Mouse (Mus musculus): ENCODE data around the gene Slc35e3. TPM values are rescaled to one million over a fixed set of nuclear protein-coding genes. Genes with fewer than 3 reads are reported as not detected.

Slc35e3 gene
- polyA plus RNA-seq, 1 experiment from 2014 or later: 19.8 TPM

- no peak overlapping the region for H3K9ac ChIP-seq (ENCODE audit: low read length)
- H3K4me3 ChIP-seq (ENCODE audit: low read depth, low read length): no peak overlapping the region
- no peak overlapping the region for H3K4me2 ChIP-seq (ENCODE audit: low read depth, severe bottlenecking)
- H3K27ac ChIP-seq (replicated peaks; ENCODE audit: low read depth, low read length): no peak overlapping the region
- WGBS: 93% methylated on average over 13 of the region's 13 CpGs
- H3K9me3 ChIP-seq (ENCODE audit: control insufficient read depth, low read length): no peaks in the 10 kb centered on the region
- ATAC-seq (ENCODE audit: insufficient number of reproducible peaks, low FRiP score, low TSS enrichment, low read depth) (no peak), DNase-seq (ENCODE audit: low spot score) (no peak)
- H3K4me1 ChIP-seq (ENCODE audit: control insufficient read depth, insufficient read depth, low read length): no peaks in the 10 kb centered on the region
- H3K27me3 ChIP-seq (ENCODE audit: control insufficient read depth, insufficient read depth, low read length): no peaks in the 10 kb centered on the region
- H3K36me3 ChIP-seq (ENCODE audit: control insufficient read depth, insufficient read depth, low read length): peaks cover 20% of the 10 kb centered on the region
These were observed 9.1 kb upstream of the Slc35e3 start for GRCm38 (mm10) chr10:117755086-117755798.

GRCm38 (mm10) chr10:117754609-117754940, 8.4 kb upstream of the Slc35e3 start:
- Histone ChIP-seq H3K9ac (ENCODE audit: low read length) (no peak overlapping the region), H3K27me3 (ENCODE audit: control insufficient read depth, insufficient read depth, low read length) (no peaks in the 10 kb centered on the region), H3K9me3 (ENCODE audit: control insufficient read depth, low read length) (no peaks in the 10 kb centered on the region), H3K4me1 (ENCODE audit: control insufficient read depth, insufficient read depth, low read length) (no peaks in the 10 kb centered on the region), H3K4me2 (ENCODE audit: low read depth, severe bottlenecking) (no peak overlapping the region), H3K4me3 (ENCODE audit: low read depth, low read length) (no peak overlapping the region), H3K36me3 (ENCODE audit: control insufficient read depth, insufficient read depth, low read length) (peaks cover 23% of the 10 kb centered on the region), H3K27ac (replicated peaks; ENCODE audit: low read depth, low read length) (no peak overlapping the region)
- 95% methylated on average over 7 of the region's 7 CpGs for WGBS
- no peak for DNase-seq (ENCODE audit: low spot score)
- ATAC-seq (ENCODE audit: insufficient number of reproducible peaks, low FRiP score, low TSS enrichment, low read depth): no peak

- Histone ChIP-seq H3K4me1 (ENCODE audit: control insufficient read depth, insufficient read depth, low read length) (no peaks in the 10 kb centered on the region), H3K4me3 (ENCODE audit: low read depth, low read length) (no peak overlapping the region), H3K4me2 (ENCODE audit: low read depth, severe bottlenecking) (no peak overlapping the region), H3K27me3 (ENCODE audit: control insufficient read depth, insufficient read depth, low read length) (no peaks in the 10 kb centered on the region), H3K36me3 (ENCODE audit: control insufficient read depth, insufficient read depth, low read length) (peaks cover 23% of the 10 kb centered on the region), H3K27ac (replicated peaks; ENCODE audit: low read depth, low read length) (no peak overlapping the region), H3K9me3 (ENCODE audit: control insufficient read depth, low read length) (no peaks in the 10 kb centered on the region), H3K9ac (ENCODE audit: low read length) (no peak overlapping the region)
- no peak for DNase-seq (ENCODE audit: low spot score)
- WGBS: 93% methylated on average over 8 of the region's 8 CpGs
- ATAC-seq (ENCODE audit: insufficient number of reproducible peaks, low FRiP score, low TSS enrichment, low read depth): no peak
These were observed 7.8 kb upstream of the Slc35e3 start for GRCm38 (mm10) chr10:117753711-117754608.

DNA sequence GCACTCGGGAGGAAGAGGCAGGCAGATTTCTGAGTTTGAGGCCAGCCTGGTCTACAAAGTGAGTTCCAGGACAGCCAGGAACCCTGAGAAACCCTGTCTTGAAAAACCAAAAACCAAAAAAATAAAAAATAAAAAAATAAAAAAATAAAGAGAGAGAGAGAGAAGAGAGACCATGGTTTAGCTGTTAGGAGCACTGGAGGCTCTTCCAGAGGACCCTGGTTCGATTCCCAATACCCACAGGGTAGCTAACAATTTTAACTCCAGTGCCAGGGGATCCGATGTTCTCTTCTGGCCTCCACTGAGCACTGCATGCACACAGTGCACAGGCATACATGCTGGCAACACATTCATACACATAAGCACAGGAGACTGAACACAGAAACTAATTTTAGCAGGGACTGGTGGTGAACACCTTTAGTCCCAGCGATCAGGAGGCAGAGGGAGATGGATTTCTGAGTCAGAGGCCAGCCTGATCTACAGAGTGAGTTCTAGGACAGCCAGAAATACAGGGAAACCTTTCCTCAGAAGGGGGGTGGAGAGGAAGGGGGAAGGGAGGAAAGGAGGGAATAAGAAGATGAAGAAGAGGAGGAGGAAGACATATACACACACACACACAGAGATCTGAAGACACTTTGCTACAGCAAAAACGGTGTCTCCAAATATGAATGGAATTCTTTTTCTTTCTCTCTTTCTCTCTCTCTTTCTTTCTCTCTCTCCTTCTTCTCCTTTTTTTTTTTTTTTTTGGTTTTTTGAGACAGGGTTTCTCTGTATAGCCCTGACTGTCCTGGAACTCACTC, 6.9 kb upstream of the Slc35e3 start:
- Histone ChIP-seq H3K4me1 (ENCODE audit: control insufficient read depth, insufficient read depth, low read length) (no peaks in the 10 kb centered on the region), H3K9ac (ENCODE audit: low read length) (no peak overlapping the region), H3K9me3 (ENCODE audit: control insufficient read depth, low read length) (no peaks in the 10 kb centered on the region), H3K36me3 (ENCODE audit: control insufficient read depth, insufficient read depth, low read length) (peaks cover 23% of the 10 kb centered on the region), H3K4me2 (ENCODE audit: low read depth, severe bottlenecking) (no peak overlapping the region), H3K27me3 (ENCODE audit: control insufficient read depth, insufficient read depth, low read length) (no peaks in the 10 kb centered on the region), H3K4me3 (ENCODE audit: low read depth, low read length) (no peak overlapping the region), H3K27ac (replicated peaks; ENCODE audit: low read depth, low read length) (no peak overlapping the region)
- ATAC-seq (ENCODE audit: insufficient number of reproducible peaks, low FRiP score, low TSS enrichment, low read depth) (no peak), DNase-seq (ENCODE audit: low spot score) (no peak)
- 95% methylated on average over 5 of the region's 5 CpGs for WGBS

DNA sequence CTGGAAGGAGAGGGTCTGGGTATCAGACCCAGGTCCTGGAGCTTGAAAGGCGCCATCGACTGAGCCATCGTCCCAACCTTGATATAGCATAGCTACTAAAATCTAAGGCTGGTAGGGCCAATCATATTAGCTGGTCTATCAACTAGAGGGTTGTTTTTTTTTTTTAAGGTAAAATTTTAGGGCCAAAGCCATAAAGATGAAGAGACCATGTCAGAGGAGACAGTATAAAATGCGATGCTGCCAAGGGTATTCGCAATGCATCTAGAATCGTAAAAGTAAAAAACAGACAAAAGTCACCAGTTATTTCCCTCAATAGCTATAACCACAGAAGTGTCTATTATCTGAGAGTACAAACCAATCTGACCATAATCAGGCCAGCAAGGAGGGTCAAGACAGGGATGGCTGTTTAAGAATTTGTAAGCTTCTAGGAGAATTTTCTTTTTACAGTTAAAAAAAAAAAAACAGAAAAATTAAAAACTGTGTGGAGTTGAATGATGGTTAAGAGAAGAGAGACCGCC, 6.2 kb upstream of the Slc35e3 start:
- Histone ChIP-seq H3K36me3 (ENCODE audit: control insufficient read depth, insufficient read depth, low read length) (peaks cover 23% of the 10 kb centered on the region), H3K4me2 (ENCODE audit: low read depth, severe bottlenecking) (no peak overlapping the region), H3K4me1 (ENCODE audit: control insufficient read depth, insufficient read depth, low read length) (no peaks in the 10 kb centered on the region), H3K4me3 (ENCODE audit: low read depth, low read length) (no peak overlapping the region), H3K9ac (ENCODE audit: low read length) (no peak overlapping the region), H3K27me3 (ENCODE audit: control insufficient read depth, insufficient read depth, low read length) (no peaks in the 10 kb centered on the region), H3K9me3 (ENCODE audit: control insufficient read depth, low read length) (no peaks in the 10 kb centered on the region), H3K27ac (replicated peaks; ENCODE audit: low read depth, low read length) (no peak overlapping the region)
- ATAC-seq (ENCODE audit: insufficient number of reproducible peaks, low FRiP score, low TSS enrichment, low read depth) (no peak), DNase-seq (ENCODE audit: low spot score) (no peak)
- WGBS: 96% methylated on average over 7 of the region's 7 CpGs

DNA sequence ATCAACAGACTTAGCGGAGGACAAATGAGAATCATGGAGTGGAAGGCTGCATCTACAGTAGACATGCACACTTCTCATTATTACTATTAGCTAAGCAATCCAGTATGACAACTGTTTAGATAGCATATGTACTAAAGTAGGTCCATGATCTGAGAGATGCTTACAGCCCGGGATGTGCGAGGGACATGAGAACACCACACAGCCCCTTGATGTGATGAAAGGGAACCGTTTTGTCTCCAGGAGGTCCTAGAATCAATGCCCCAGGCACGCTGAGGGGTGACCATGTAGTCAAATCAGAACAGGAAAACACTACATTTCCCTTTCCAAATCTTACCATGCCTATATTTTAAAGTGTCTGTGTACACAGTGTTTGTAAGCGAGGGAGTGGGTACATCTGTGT, 5.6 kb upstream of the Slc35e3 start:
- 94% methylated on average over 6 of the region's 6 CpGs for WGBS
- Histone ChIP-seq H3K4me1 (ENCODE audit: control insufficient read depth, insufficient read depth, low read length) (no peaks in the 10 kb centered on the region), H3K4me3 (ENCODE audit: low read depth, low read length) (no peak overlapping the region), H3K4me2 (ENCODE audit: low read depth, severe bottlenecking) (no peak overlapping the region), H3K9me3 (ENCODE audit: control insufficient read depth, low read length) (no peaks in the 10 kb centered on the region), H3K9ac (ENCODE audit: low read length) (no peak overlapping the region), H3K27ac (replicated peaks; ENCODE audit: low read depth, low read length) (no peak overlapping the region), H3K27me3 (ENCODE audit: control insufficient read depth, insufficient read depth, low read length) (no peaks in the 10 kb centered on the region), H3K36me3 (ENCODE audit: control insufficient read depth, insufficient read depth, low read length) (peaks cover 23% of the 10 kb centered on the region)
- DNase-seq (ENCODE audit: low spot score): no peak
- ATAC-seq (ENCODE audit: insufficient number of reproducible peaks, low FRiP score, low TSS enrichment, low read depth): no peak

DNA sequence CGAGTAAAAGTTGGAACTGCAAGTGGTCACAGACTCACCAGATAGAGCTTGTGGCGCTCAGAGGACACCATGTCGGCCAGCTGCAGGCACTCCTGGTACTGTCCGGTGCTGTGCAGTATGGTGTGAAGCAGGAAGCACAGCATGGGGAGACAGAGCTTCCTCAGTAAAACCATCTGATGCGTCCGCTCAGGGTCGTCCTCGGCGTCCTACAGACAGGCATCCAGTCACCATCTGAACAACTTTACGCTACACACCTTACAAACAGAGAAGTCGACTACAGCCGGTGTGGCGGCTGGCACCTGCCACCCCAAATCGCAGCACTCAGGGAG, 5.1 kb upstream of the Slc35e3 start:
- Histone ChIP-seq H3K27ac (replicated peaks; ENCODE audit: low read depth, low read length) (no peak overlapping the region), H3K9ac (ENCODE audit: low read length) (no peak overlapping the region), H3K4me3 (ENCODE audit: low read depth, low read length) (no peak overlapping the region), H3K27me3 (ENCODE audit: control insufficient read depth, insufficient read depth, low read length) (no peaks in the 10 kb centered on the region), H3K4me1 (ENCODE audit: control insufficient read depth, insufficient read depth, low read length) (no peaks in the 10 kb centered on the region), H3K4me2 (ENCODE audit: low read depth, severe bottlenecking) (no peak overlapping the region), H3K9me3 (ENCODE audit: control insufficient read depth, low read length) (no peaks in the 10 kb centered on the region), H3K36me3 (ENCODE audit: control insufficient read depth, insufficient read depth, low read length) (peaks cover 21% of the 10 kb centered on the region)
- ATAC-seq (ENCODE audit: insufficient number of reproducible peaks, low FRiP score, low TSS enrichment, low read depth): no peak
- no peak for DNase-seq (ENCODE audit: low spot score)
- 97% methylated on average over 14 of the region's 14 CpGs for WGBS

DNA sequence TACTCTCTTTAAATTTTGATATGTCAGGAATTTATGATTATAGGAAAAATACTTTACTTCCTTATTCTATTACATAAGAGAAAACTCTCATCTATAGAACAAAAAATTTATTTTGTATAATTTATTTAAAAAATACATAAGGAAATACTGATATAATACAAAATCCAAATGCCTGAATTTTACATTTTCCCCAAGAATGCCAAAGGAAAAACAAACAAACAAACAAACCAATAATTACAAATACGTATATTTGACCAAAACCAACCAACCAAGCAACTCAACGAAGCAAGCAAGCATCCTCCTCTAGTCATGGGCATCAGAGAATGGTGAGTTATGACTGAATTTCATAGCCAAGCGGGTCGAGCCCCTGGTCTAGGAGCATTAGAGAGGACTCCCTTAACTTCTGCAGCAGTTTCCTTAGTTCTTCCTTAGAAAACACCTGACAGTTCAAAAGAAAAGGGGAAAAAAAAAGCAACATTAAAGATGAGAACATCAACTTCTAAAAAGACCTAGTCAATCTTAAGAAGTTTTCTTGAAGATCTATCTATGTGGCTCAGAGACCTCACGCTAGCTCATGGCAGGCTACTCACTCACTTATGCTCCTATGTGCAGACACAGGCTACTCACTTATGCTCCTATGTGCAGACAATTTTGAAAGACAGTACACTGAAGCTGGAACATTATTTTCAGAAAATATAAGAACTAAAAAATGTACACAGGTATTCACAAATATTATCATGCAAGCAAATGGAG, 4.5 kb upstream of the Slc35e3 start:
- DNase-seq (ENCODE audit: low spot score) (no peak), ATAC-seq (ENCODE audit: insufficient number of reproducible peaks, low FRiP score, low TSS enrichment, low read depth) (no peak)
- H3K4me1 ChIP-seq (ENCODE audit: control insufficient read depth, insufficient read depth, low read length): no peaks in the 10 kb centered on the region
- no peak overlapping the region for H3K27ac ChIP-seq (replicated peaks; ENCODE audit: low read depth, low read length)
- no peaks in the 10 kb centered on the region for H3K9me3 ChIP-seq (ENCODE audit: control insufficient read depth, low read length)
- H3K36me3 ChIP-seq (ENCODE audit: control insufficient read depth, insufficient read depth, low read length): peaks cover 21% of the 10 kb centered on the region
- H3K27me3 ChIP-seq (ENCODE audit: control insufficient read depth, insufficient read depth, low read length): no peaks in the 10 kb centered on the region
- H3K9ac ChIP-seq (ENCODE audit: low read length): no peak overlapping the region
- 96% methylated on average over 5 of the region's 5 CpGs for WGBS
- H3K4me3 ChIP-seq (ENCODE audit: low read depth, low read length): no peak overlapping the region
- no peak overlapping the region for H3K4me2 ChIP-seq (ENCODE audit: low read depth, severe bottlenecking)

Data from limb, embryonic 11.5 days (tissue).